Mouse (Mus musculus): ENCODE data around the gene Lpin3.

DNA sequence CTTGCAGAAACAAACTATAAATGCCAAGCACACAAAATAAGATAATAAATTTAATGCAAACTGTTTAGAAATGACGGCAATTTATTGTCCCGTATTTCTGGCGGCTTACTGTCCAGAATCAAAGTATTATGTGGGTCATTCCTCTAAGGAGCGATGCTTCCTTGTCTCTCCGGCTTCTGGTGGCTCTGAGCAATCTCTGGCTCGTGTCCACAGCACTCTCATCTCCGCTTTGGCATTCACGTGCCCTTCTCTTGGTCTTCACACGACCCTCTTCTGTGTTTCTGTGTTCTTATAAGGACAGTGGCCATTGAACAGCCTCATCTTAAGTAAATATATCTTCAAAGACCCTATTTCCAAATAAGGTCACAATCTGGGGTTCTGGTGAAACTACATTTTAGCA, 34.2 kb downstream of the Lpin3 start:
- TF ChIP-seq CTCF (IDR thresholded peaks at IDR 0.05; ENCODE audit: insufficient read depth, low read length): no peak
- TF ChIP-seq POLR2A (IDR thresholded peaks at IDR 0.05; ENCODE audit: borderline replicate concordance, extremely low read depth, low read depth, low read length): no peak
